Mouse (Mus musculus) hindbrain, postnatal 0 days (tissue): ENCODE data around the gene Ddx39b. TPM values are rescaled to one million over a fixed set of nuclear protein-coding genes. Genes with fewer than 3 reads are reported as not detected.
A peak's percentile ranks its signal among the peaks of the same experiment; 100 is the strongest.

Source experiments
- ATAC-seq: fragments of 200-750 bp; cut with Nextera tagmentation; 2 replicates; pipeline ENCODE4 v1.8.0; 2017; ENCODE audit warnings: mild to moderate bottlenecking, moderate TSS enrichment, moderate library complexity
- DNase-seq: peaks from one replicate; pipeline ENCODE4 v3.0.0-alpha.2; 2015; ENCODE audit warnings: low spot score
- H3K27ac ChIP-seq: fragments of 300-500 bp; sonication (generic); 2 replicates; pipeline ENCODE4 v1.5.1; 2014; ENCODE audit warnings: mild to moderate bottlenecking
- H3K27me3 ChIP-seq: fragments of 300-500 bp; sonication (generic); 2 replicates; pipeline ENCODE4 v1.6.1; 2014; ENCODE audit warnings: low read length, mixed read lengths; ENCODE audit not compliant: insufficient read depth
- H3K36me3 ChIP-seq: fragments of 300-500 bp; sonication (generic); 2 replicates; pipeline ENCODE4 v1.6.1; 2014; ENCODE audit warnings: low read length, mixed read lengths; ENCODE audit not compliant: insufficient read depth
- H3K4me1 ChIP-seq: fragments of 300-500 bp; sonication (generic); 2 replicates; pipeline ENCODE4 v1.6.1; 2014; ENCODE audit warnings: antibody characterized with exemption, low read length, mixed read lengths; ENCODE audit not compliant: insufficient read depth
- H3K4me2 ChIP-seq: fragments of 300-500 bp; sonication (generic); 2 replicates; pipeline ENCODE4 v1.6.1; 2014; ENCODE audit warnings: low read depth, mild to moderate bottlenecking, low read length, moderate library complexity, mixed read lengths
- H3K4me3 ChIP-seq: fragments of 300-500 bp; sonication (generic); 2 replicates; pipeline ENCODE4 v1.5.1; 2014; ENCODE audit warnings: low read length
- H3K9ac ChIP-seq: fragments of 300-500 bp; sonication (generic); replicated peaks from 2 replicates; pipeline ENCODE4 v1.6.1; 2014; ENCODE audit warnings: mild to moderate bottlenecking, low read length, moderate library complexity, mixed read lengths
- H3K9me3 ChIP-seq: fragments of 300-500 bp; sonication (generic); 2 replicates; pipeline ENCODE4 v1.6.1; 2016; ENCODE audit warnings: low read length, mixed read lengths
- CTCF ChIP-seq: IDR thresholded peaks from 2 replicates; pipeline ENCODE4 v1.5.1; 2016; ENCODE audit warnings: antibody characterized with exemption, control low read depth, low read depth
- WGBS: fragments of 180-500 bp; shearing (Covaris S2); extraction: QIAGEN DNeasy Blood & Tissue Kit; methylation state at CpG from one replicate; pipeline ENCODE4 v1.1.7; 2014; 5-methylcytosine and 5-hydroxymethylcytosine counted together
- polyA plus RNA-seq: library from polyadenylated mRNA; unstranded; fragments of >200 nt; fragmentation: Nextera tagmentation; extraction: Ambion mirVana; gene quantifications from 2 replicates; pipeline ENCODE4 v1.2.1, GENCODE M21; 2015
- total RNA-seq: library from RNA; depleted of rRNA; stranded (reverse); fragments of >200 nt; gene quantifications from 2 replicates; pipeline ENCODE4 v1.2.3, GENCODE M21; 2014

Ddx39b gene
- total and polyA plus RNA-seq, 2 experiments from 2014 or later, result 266 to 341 TPM

DNA sequence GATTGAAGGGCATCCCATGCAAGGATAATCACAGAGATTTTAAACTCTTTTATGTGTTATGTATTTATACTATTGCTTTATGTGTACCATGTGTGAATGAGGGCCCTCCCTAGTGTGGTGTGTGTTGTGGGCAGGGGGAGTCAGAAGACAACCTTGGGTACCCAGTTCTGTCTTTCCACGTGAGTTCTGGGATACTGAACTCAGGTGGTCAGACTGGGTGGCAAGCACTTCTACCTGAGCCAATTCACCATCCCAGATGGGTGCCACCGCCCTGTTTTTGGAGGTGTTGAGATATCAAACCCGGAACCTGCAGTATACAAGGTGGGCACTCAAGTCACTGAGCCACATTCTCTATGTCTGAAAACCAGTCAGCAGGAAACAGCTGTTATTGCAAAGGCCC is 30.7 kb downstream of the Ddx39b start:
- H3K36me3 ChIP-seq, result no peaks in the 10 kb centered on the region
- peaks cover 4% of the 10 kb centered on the region; the same call in 1 of the 2 replicates for H3K9me3 ChIP-seq
- H3K4me3 ChIP-seq, result no peak overlapping the region
- H3K4me1 ChIP-seq, result no peaks in the 10 kb centered on the region
- no peak overlapping the region for H3K4me2 ChIP-seq
- H3K27ac ChIP-seq, result no peak overlapping the region
- TF ChIP-seq CTCF, result no peak
- peaks cover 8% of the 10 kb centered on the region; the same call in 1 of the 2 replicates for H3K27me3 ChIP-seq
- ATAC-seq, result no peak
- no peak for DNase-seq
- H3K9ac ChIP-seq, result no peak overlapping the region
- WGBS, result 78% methylated on average over 3 of the region's 3 CpGs

DNA sequence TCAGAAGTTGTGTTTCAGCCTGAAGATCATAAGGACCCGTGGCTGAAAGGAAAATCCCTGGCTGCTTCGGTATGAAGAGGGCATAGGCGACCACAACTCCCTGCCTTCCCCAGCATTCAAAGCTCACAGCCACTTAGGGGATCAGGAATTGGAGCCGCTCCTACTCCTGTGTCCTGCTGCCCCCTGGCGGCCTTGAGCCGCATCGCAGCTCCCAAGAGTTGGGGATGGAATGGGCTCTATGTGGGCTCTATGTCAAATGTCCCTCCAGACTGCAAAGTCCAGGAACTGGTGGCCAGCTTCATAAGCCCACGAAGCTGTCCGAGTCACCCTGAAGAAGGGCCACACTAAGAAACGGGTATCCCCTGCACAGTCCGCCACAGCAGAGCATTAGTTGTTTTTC is 33.2 kb downstream of the Ddx39b start:
- peak; percentile 96 for TF ChIP-seq CTCF
- ATAC-seq, result peak; percentile 76
- H3K27ac ChIP-seq, result no peak overlapping the region
- peaks cover 4% of the 10 kb centered on the region; the same call in 1 of the 2 replicates for H3K9me3 ChIP-seq
- no peaks in the 10 kb centered on the region for H3K36me3 ChIP-seq
- H3K27me3 ChIP-seq, result peaks cover 8% of the 10 kb centered on the region; the same call in 1 of the 2 replicates
- WGBS, result 5% methylated on average over 11 of the region's 11 CpGs
- H3K4me3 ChIP-seq, result no peak overlapping the region
- no peak overlapping the region for H3K9ac ChIP-seq
- DNase-seq, result peak; percentile 81
- no peak overlapping the region for H3K4me2 ChIP-seq
- H3K4me1 ChIP-seq, result no peaks in the 10 kb centered on the region

DNA sequence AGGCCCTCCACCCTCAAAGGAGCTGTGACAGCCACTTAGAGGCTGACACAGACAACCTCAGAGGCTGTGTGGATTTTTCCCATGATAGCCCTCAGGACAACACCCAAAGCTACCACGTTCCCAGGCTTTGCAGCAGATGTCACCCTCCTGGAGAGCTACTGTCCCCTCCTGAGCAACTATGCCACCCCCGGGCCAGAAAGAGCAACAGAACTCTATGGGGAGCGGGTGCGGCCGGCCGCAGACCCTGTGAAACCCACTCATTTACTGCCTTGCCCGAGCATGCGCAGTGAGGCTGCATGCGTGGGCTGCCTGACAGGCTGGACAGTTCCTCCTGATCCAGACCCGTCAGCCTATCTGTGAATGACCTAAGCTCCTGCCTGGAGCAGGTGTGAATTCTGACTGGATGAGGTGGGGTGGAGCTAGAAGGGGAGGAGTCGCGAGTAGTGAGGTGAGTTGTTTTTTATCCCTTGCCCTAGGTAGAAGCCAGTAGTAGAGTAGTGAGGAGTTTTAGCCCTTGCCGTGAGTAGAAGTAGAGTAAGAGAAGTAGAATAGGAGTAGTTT is 34.8 kb downstream of the Ddx39b start:
- H3K4me2 ChIP-seq, result peak overlapping the region; percentile 28; the same call in 1 of the 2 replicates
- no peaks in the 10 kb centered on the region for H3K4me1 ChIP-seq
- peaks cover 4% of the 10 kb centered on the region; the same call in 1 of the 2 replicates for H3K9me3 ChIP-seq
- no peak overlapping the region for H3K27ac ChIP-seq
- no peak for ATAC-seq
- H3K36me3 ChIP-seq, result no peaks in the 10 kb centered on the region
- 26% methylated on average over 13 of the region's 13 CpGs for WGBS
- TF ChIP-seq CTCF, result no peak
- peaks cover 8% of the 10 kb centered on the region; the same call in 1 of the 2 replicates for H3K27me3 ChIP-seq
- no peak for DNase-seq
- H3K9ac ChIP-seq, result no peak overlapping the region
- H3K4me3 ChIP-seq, result no peak overlapping the region

DNA sequence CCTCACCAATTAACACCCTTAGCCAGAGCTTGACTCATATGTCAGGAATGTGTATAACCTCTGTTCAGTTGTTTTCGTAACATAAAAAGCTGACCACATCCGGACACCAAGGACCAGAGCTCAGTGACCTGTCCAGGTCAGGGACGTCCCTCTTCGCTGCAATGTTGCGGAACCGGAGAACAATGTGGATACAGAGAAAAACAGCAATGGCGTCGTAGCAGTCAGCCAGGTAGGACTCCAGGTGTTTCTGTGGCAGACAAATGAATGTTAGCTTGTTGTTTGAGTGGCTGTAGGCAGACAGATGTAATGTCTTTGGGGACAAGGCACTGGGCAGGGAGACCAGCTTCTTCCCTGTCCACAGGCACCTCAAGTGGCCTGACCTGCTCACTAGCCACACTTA is 36.5 kb downstream of the Ddx39b start:
- Histone ChIP-seq H3K4me3 (no peak overlapping the region), H3K36me3 (no peaks in the 10 kb centered on the region), H3K4me2 (no peak overlapping the region), H3K4me1 (no peaks in the 10 kb centered on the region), H3K27me3 (peaks cover 8% of the 10 kb centered on the region; the same call in 1 of the 2 replicates), H3K9ac (no peak overlapping the region), H3K9me3 (peaks cover 1% of the 10 kb centered on the region; the same call in 1 of the 2 replicates), H3K27ac (no peak overlapping the region)
- TF ChIP-seq CTCF, result no peak
- no peak for DNase-seq
- ATAC-seq, result no peak
- 87% methylated on average over 8 of the region's 8 CpGs for WGBS

DNA sequence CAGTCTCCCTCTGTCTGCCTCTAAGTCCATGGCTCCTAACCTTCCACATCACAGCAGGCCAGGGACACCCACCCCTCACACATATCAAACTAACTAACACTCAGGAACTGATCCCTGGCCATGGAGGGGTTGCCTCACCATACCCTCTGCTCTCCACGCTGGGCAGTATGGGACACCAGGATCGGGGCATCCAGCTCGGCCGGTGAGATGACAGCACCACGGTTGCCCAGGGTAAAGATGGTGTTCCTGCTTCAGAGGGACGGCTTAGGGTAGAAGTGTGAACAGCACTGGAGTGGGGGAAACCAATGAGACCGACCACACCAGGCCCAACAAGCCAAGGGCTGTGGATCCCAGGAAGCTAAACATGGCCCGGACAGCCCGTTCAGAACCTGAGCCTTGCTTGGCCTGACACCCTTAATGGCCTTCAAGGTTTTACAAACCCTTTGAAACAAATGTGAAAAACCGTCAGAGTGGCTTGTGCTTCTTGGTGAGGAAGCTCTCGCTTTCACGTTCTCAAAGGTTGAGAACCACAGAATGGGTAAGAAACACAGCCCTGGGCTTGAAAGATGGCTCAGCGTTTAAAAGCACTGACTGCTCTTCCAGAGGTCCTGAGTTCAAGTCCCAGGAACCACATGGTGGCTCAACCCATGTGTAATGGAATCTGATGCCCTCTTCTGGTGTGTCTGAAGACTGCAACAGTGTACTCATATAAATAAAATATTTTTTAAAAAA is 37.6 kb downstream of the Ddx39b start:
- Histone ChIP-seq H3K4me1 (no peaks in the 10 kb centered on the region), H3K27ac (no peak overlapping the region), H3K9me3 (no peaks in the 10 kb centered on the region), H3K27me3 (peaks cover 8% of the 10 kb centered on the region; the same call in 1 of the 2 replicates), H3K4me2 (no peak overlapping the region), H3K9ac (no peak overlapping the region), H3K36me3 (no peaks in the 10 kb centered on the region), H3K4me3 (no peak overlapping the region)
- WGBS, result 88% methylated on average over 13 of the region's 13 CpGs
- no peak for TF ChIP-seq CTCF
- ATAC-seq (no peak), DNase-seq (no peak)

DNA sequence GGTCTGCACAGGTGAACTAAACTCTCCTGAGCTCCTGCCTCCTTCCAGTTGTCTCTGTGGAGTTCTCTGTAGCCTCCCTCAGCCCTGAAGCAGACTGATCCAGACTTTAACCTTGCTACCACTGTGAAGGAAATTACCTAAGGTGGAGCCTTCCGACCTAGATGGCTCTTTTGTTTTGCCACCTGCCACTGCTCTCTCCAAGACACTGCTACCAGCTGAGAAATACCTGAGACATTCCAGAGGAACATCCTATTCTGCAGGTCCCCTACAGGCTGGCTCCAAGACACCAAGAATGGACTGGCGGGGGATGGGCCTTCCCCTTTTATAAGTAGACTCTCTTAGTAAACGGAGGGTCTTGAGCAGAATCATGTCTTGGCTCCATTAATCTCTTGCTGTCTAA is 38.7 kb downstream of the Ddx39b start:
- peaks cover 5% of the 10 kb centered on the region; the same call in 1 of the 2 replicates for H3K27me3 ChIP-seq
- H3K27ac ChIP-seq, result no peak overlapping the region
- no peak overlapping the region for H3K9ac ChIP-seq
- no peak for TF ChIP-seq CTCF
- no peak overlapping the region for H3K4me3 ChIP-seq
- 74% methylated on average over 3 of the region's 3 CpGs for WGBS
- H3K9me3 ChIP-seq, result no peaks in the 10 kb centered on the region
- H3K4me2 ChIP-seq, result no peak overlapping the region
- H3K4me1 ChIP-seq, result no peaks in the 10 kb centered on the region
- ATAC-seq (no peak), DNase-seq (no peak)
- H3K36me3 ChIP-seq, result no peaks in the 10 kb centered on the region

DNA sequence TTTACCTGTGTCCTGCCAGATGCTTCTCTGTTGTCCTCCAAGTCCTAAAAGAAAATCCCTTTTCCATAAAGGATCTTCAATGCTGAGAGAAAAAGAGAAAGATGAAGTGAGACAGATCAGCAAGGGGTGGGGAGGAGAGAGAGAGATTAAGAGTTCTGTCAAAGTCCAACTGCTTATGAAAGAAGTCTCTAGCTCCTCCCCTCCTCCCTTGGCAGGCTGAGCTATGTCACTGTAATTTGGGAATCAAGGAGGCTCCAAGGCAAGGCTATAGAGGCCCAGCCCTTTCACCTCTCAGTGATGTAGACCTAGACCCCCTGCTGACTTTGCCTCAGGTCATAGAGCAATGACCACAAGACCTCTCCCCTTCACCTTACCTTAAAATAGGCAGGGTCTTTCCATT is 43.9 kb downstream of the Ddx39b start:
- H3K9ac ChIP-seq, result no peak overlapping the region
- TF ChIP-seq CTCF, result no peak
- no peaks in the 10 kb centered on the region for H3K4me1 ChIP-seq
- H3K9me3 ChIP-seq, result no peaks in the 10 kb centered on the region
- H3K36me3 ChIP-seq, result no peaks in the 10 kb centered on the region
- no peaks in the 10 kb centered on the region for H3K27me3 ChIP-seq
- DNase-seq (no peak), ATAC-seq (no peak)
- H3K4me3 ChIP-seq, result no peak overlapping the region
- H3K27ac ChIP-seq, result no peak overlapping the region
- no peak overlapping the region for H3K4me2 ChIP-seq
